Mouse (Mus musculus) midbrain, postnatal 0 days (tissue): Measurements from ENCODE around the gene Alpk1. TPM values are rescaled to one million over a fixed set of nuclear protein-coding genes. Genes with fewer than 3 reads are reported as not detected.
A peak's percentile ranks its signal among the peaks of the same experiment; 100 is the strongest.

Experiments used
- ATAC-seq: fragments of 200-750 bp; cut with Nextera tagmentation; 2 replicates; pipeline ENCODE4 v1.8.0; 2017; ENCODE audit warnings: moderate number of reproducible peaks, mild to moderate bottlenecking, moderate TSS enrichment, moderate library complexity; ENCODE audit not compliant: low FRiP score
- DNase-seq: peaks from one replicate; pipeline ENCODE4 v3.0.0-alpha.2; 2015; ENCODE audit warnings: low spot score
- H3K27ac ChIP-seq: fragments of 300-500 bp; sonication (generic); 2 replicates; pipeline ENCODE4 v1.5.1; 2014; ENCODE audit warnings: low read depth, mild to moderate bottlenecking, low read length, mixed read lengths
- H3K27me3 ChIP-seq: fragments of 300-500 bp; sonication (generic); 2 replicates; pipeline ENCODE4 v1.6.1; 2014; ENCODE audit warnings: low read length, control low read depth, mixed read lengths; ENCODE audit not compliant: insufficient read depth
- H3K36me3 ChIP-seq: fragments of 300-500 bp; sonication (generic); 2 replicates; pipeline ENCODE4 v1.6.1; 2014; ENCODE audit warnings: low read length, control low read depth, mixed read lengths; ENCODE audit not compliant: insufficient read depth
- H3K4me1 ChIP-seq: fragments of 300-500 bp; sonication (generic); 2 replicates; pipeline ENCODE4 v1.6.1; 2014; ENCODE audit warnings: mild to moderate bottlenecking, control low read depth, antibody characterized with exemption, low read length, mixed read lengths; ENCODE audit not compliant: insufficient read depth
- H3K4me2 ChIP-seq: fragments of 300-500 bp; sonication (generic); 2 replicates; pipeline ENCODE4 v1.6.1; 2014; ENCODE audit warnings: low read depth, mild to moderate bottlenecking, low read length, mixed read lengths; ENCODE audit not compliant: poor library complexity, severe bottlenecking
- H3K4me3 ChIP-seq: fragments of 300-500 bp; sonication (generic); 2 replicates; pipeline ENCODE4 v1.5.1; 2014; ENCODE audit warnings: low read depth, mild to moderate bottlenecking, low read length, moderate library complexity
- H3K9ac ChIP-seq: fragments of 300-500 bp; sonication (generic); replicated peaks from 2 replicates; pipeline ENCODE4 v1.6.1; 2014; ENCODE audit warnings: mild to moderate bottlenecking, low read length, moderate library complexity, mixed read lengths; ENCODE audit not compliant: poor library complexity, severe bottlenecking
- H3K9me3 ChIP-seq: fragments of 300-500 bp; sonication (generic); 2 replicates; pipeline ENCODE4 v1.6.1; 2016; ENCODE audit warnings: low read length, control low read depth
- CTCF ChIP-seq: IDR thresholded peaks from 2 replicates; pipeline ENCODE4 v1.5.1; 2016; ENCODE audit warnings: antibody characterized with exemption, mild to moderate bottlenecking
- WGBS: fragments of 180-500 bp; shearing (Covaris S2); extraction: QIAGEN DNeasy Blood & Tissue Kit; methylation state at CpG from one replicate; pipeline ENCODE4 v1.1.7; 2014; 5-methylcytosine and 5-hydroxymethylcytosine counted together
- polyA plus RNA-seq: library from polyadenylated mRNA; unstranded; fragments of >200 nt; fragmentation: Nextera tagmentation; extraction: Ambion mirVana; gene quantifications from 2 replicates; pipeline ENCODE4 v1.2.1, GENCODE M21; 2015
- total RNA-seq: library from RNA; depleted of rRNA; stranded (reverse); fragments of >200 nt; gene quantifications from 2 replicates; pipeline ENCODE4 v1.2.3, GENCODE M21; 2014

Gene Alpk1
- total and polyA plus RNA-seq, 2 experiments from 2014 or later = 0.25 to 0.60 TPM

GRCm38 (mm10) chr3:127769146-127769545 lies 11.2 kb downstream of the Alpk1 start:
- Histone ChIP-seq H3K4me1 (no peaks in the 10 kb centered on the region), H3K27me3 (peaks cover 8% of the 10 kb centered on the region; the same call in 1 of the 2 replicates), H3K27ac (no peak overlapping the region), H3K4me3 (no peak overlapping the region), H3K36me3 (no peaks in the 10 kb centered on the region), H3K9ac (no peak overlapping the region), H3K9me3 (no peaks in the 10 kb centered on the region), H3K4me2 (no peak overlapping the region)
- WGBS = 89% methylated on average over 11 of the region's 11 CpGs
- TF ChIP-seq CTCF = no peak
- ATAC-seq = no peak
- DNase-seq = no peak

GRCm38 (mm10) chr3:127765971-127766370 lies 14.4 kb downstream of the Alpk1 start:
- H3K4me1 ChIP-seq = no peaks in the 10 kb centered on the region
- H3K36me3 ChIP-seq = no peaks in the 10 kb centered on the region
- TF ChIP-seq CTCF = no peak
- H3K27ac ChIP-seq = no peak overlapping the region
- DNase-seq (no peak), ATAC-seq (no peak)
- no peaks in the 10 kb centered on the region for H3K9me3 ChIP-seq
- H3K9ac ChIP-seq = no peak overlapping the region
- H3K4me3 ChIP-seq = no peak overlapping the region
- H3K27me3 ChIP-seq = peaks cover 21% of the 10 kb centered on the region; the same call in 1 of the 2 replicates
- whole genome bisulfite sequencing = 65% methylated on average over 3 of the region's 3 CpGs
- H3K4me2 ChIP-seq = no peak overlapping the region

GRCm38 (mm10) chr3:127764541-127764940 lies 15.8 kb downstream of the Alpk1 start:
- Histone ChIP-seq H3K9ac (no peak overlapping the region), H3K4me1 (no peaks in the 10 kb centered on the region), H3K27ac (no peak overlapping the region), H3K9me3 (no peaks in the 10 kb centered on the region), H3K4me3 (no peak overlapping the region), H3K27me3 (peaks cover 30% of the 10 kb centered on the region; the same call in 1 of the 2 replicates), H3K4me2 (no peak overlapping the region), H3K36me3 (no peaks in the 10 kb centered on the region)
- WGBS = 59% methylated on average over 5 of the region's 5 CpGs
- DNase-seq (no peak), ATAC-seq (no peak)
- TF ChIP-seq CTCF = 0 out of 2 replicates have a peak, but pooled peaks have one; percentile 25

DNA sequence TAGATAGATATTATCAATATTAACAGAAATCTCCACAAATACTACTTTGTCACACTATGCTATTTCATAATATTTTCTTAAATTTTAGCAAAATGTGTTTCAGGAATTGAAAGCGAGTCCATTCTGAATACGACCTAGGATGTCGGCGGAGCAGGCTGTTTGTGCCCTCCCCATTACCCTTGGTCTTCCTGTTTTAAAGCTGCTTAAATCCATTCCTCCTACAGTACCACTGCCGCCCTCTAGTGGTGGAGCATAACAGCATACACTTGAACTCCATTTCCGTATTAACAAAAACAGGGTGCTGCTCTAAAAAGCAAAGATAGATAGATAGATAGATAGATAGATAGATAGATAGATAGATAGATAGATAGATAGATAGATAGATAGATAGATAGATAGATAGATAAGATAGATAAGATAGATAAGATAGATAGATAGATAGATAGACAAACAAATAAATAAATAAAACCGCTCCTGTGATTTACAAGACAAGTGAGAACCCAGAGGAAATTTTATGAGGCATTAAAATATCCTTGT lies 17.2 kb downstream of the Alpk1 start:
- 23% methylated on average over 7 of the region's 7 CpGs for WGBS

GRCm38 (mm10) chr3:127762403-127762802 lies 17.9 kb downstream of the Alpk1 start:
- 67% methylated on average over 8 of the region's 8 CpGs for WGBS
- Histone ChIP-seq H3K9ac (no peak overlapping the region), H3K36me3 (no peaks in the 10 kb centered on the region), H3K9me3 (no peaks in the 10 kb centered on the region), H3K4me3 (no peak overlapping the region), H3K4me1 (no peaks in the 10 kb centered on the region), H3K27me3 (peaks cover 39% of the 10 kb centered on the region), H3K4me2 (no peak overlapping the region), H3K27ac (no peak overlapping the region)
- ATAC-seq = no peak
- TF ChIP-seq CTCF = no peak
- DNase-seq = no peak

More for the DNA sequence above, 17.2 kb downstream of the Alpk1 start:
- Histone ChIP-seq H3K9me3 (no peaks in the 10 kb centered on the region), H3K27ac (no peak overlapping the region), H3K36me3 (no peaks in the 10 kb centered on the region), H3K4me2 (no peak overlapping the region), H3K27me3 (peaks cover 35% of the 10 kb centered on the region), H3K4me3 (no peak overlapping the region), H3K4me1 (no peaks in the 10 kb centered on the region), H3K9ac (no peak overlapping the region)
- peak; percentile 81 for TF ChIP-seq CTCF
- ATAC-seq (no peak), DNase-seq (peak; percentile 66)

DNA sequence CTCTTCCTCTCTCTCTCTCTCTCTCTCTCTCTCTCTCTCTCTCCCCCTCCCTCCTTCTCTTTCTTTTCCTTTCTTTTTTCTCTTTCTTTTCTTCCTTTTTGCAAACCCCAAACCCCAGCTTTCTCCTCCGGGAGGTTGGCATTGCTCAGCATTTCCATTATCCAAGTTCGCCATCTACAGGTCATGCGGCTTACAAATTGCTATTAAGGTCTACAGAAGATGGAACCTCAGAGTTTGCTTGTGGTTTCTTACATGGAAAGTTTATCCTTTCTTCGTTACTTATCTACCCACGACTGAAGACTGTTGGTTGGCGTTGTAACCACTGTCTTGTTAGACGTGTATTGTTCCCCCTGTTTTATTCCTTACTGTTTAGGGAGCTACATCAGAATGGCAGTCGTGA lies 21.1 kb downstream of the Alpk1 start:
- peaks cover 57% of the 10 kb centered on the region for H3K27me3 ChIP-seq
- H3K4me2 ChIP-seq = no peak overlapping the region
- DNase-seq (peak; percentile 80), ATAC-seq (no peak)
- WGBS = 15% methylated on average over 8 of the region's 8 CpGs
- no peak overlapping the region for H3K27ac ChIP-seq
- no peaks in the 10 kb centered on the region for H3K9me3 ChIP-seq
- no peak overlapping the region for H3K9ac ChIP-seq
- H3K36me3 ChIP-seq = no peaks in the 10 kb centered on the region
- H3K4me3 ChIP-seq = no peak overlapping the region
- peak; percentile 84 for TF ChIP-seq CTCF
- no peaks in the 10 kb centered on the region for H3K4me1 ChIP-seq
